Mouse (Mus musculus) MEL (cell line): Measurements from ENCODE around the gene Rab7b. TPM values are rescaled to one million over a fixed set of nuclear protein-coding genes. Genes with fewer than 3 reads are reported as not detected.

ENCODE experiments used
- DNase-seq: peaks from one replicate; pipeline ENCODE4 v3.0.0; 2011; ENCODE audit warnings: low read depth, low spot score
- H3K27ac ChIP-seq: 2 replicates; pipeline ENCODE4 v1.5.1; 2012; ENCODE audit warnings: low read depth, mild to moderate bottlenecking, control low read depth, low read length, moderate library complexity; ENCODE audit not compliant: control insufficient read depth
- H3K27me3 ChIP-seq, 2 experiments: fragments of 150-350 bp in 1 of 2; sonication (generic) in 1 of 2; 2 replicates each; pipeline ENCODE4 v1.6.1; 2012; ENCODE audit warnings: low read length in 2 of 2, mild to moderate bottlenecking in 2 of 2, improper control_type of control experiment in 1 of 2, moderate library complexity in 1 of 2; ENCODE audit not compliant: insufficient read depth in 2 of 2, control insufficient read depth in 1 of 2
- H3K36me3 ChIP-seq, 2 experiments: 2 replicates each; pipeline ENCODE4 v1.6.1; 2012 to 2014; ENCODE audit warnings: low read length in 2 of 2, improper control_type of control experiment in 1 of 2, inconsistent platforms in 1 of 2, mild to moderate bottlenecking in 1 of 2; ENCODE audit not compliant: insufficient read depth in 2 of 2, control insufficient read depth in 1 of 2
- H3K4me1 ChIP-seq, 2 experiments: fragments of 150-350 bp in 1 of 2; sonication (generic) in 1 of 2; 2 replicates each; pipeline ENCODE4 v1.6.1; 2012; ENCODE audit warnings: low read length in 2 of 2, improper control_type of control experiment in 1 of 2, mild to moderate bottlenecking in 1 of 2; ENCODE audit not compliant: insufficient read depth in 2 of 2, control insufficient read depth in 1 of 2
- H3K4me3 ChIP-seq, 2 experiments: fragments of 150-350 bp in 1 of 2; sonication (generic) in 1 of 2; 2 replicates each; pipeline ENCODE4 v1.5.1; 2012; ENCODE audit warnings: low read depth in 2 of 2, low read length in 2 of 2, mild to moderate bottlenecking in 2 of 2, moderate library complexity in 2 of 2, control low read depth in 1 of 2, improper control_type of control experiment in 1 of 2; ENCODE audit not compliant: control insufficient read depth in 1 of 2, insufficient read depth in 1 of 2
- H3K79me2 ChIP-seq: 2 replicates; pipeline ENCODE4 v1.6.1; 2012; ENCODE audit warnings: mild to moderate bottlenecking, low read length, moderate library complexity; ENCODE audit not compliant: control insufficient read depth, poor library complexity, insufficient read depth
- H3K9ac ChIP-seq: 2 replicates; pipeline ENCODE4 v1.6.1; 2012; ENCODE audit warnings: low read depth, mild to moderate bottlenecking, control low read depth, low read length, moderate library complexity; ENCODE audit not compliant: control insufficient read depth, poor library complexity, severe bottlenecking
- H3K9me3 ChIP-seq: fragments of 150-350 bp; sonication (generic); replicated peaks from 2 replicates; pipeline ENCODE4 v1.6.1; 2012; ENCODE audit warnings: mild to moderate bottlenecking, low read length, improper control_type of control experiment, moderate library complexity; ENCODE audit not compliant: insufficient read depth
- BHLHE40 ChIP-seq: IDR thresholded peaks from 2 replicates; pipeline ENCODE4 v1.6.1; 2012; ENCODE audit warnings: low read depth, mild to moderate bottlenecking, inconsistent platforms, low read length, improper control_type of control experiment, borderline replicate concordance
- CHD1 ChIP-seq: IDR thresholded peaks from 2 replicates; pipeline ENCODE4 v1.6.1; 2012; ENCODE audit warnings: low read depth, mild to moderate bottlenecking, inconsistent platforms, low read length, improper control_type of control experiment
- CHD2 ChIP-seq: IDR thresholded peaks from 2 replicates; pipeline ENCODE4 v1.6.1; 2011; ENCODE audit warnings: low read length, improper control_type of control experiment
- E2F4 ChIP-seq: IDR thresholded peaks from 2 replicates; pipeline ENCODE4 v1.6.1; 2011; ENCODE audit warnings: low read depth, low read length, improper control_type of control experiment, borderline replicate concordance
- ELF1 ChIP-seq: IDR thresholded peaks from 2 replicates; pipeline ENCODE4 v1.6.1; 2014; ENCODE audit warnings: low read depth, mild to moderate bottlenecking, inconsistent platforms, low read length, improper control_type of control experiment, moderate library complexity
- EP300 ChIP-seq, 2 experiments: IDR thresholded peaks; 2 replicates each; pipeline ENCODE4 v1.6.1; 2011; ENCODE audit warnings: improper control_type of control experiment in 2 of 2, low read length in 2 of 2, low read depth in 1 of 2, mild to moderate bottlenecking in 1 of 2
- ETS1 ChIP-seq: IDR thresholded peaks from 2 replicates; pipeline ENCODE4 v1.6.1; 2012; ENCODE audit warnings: low read depth, mild to moderate bottlenecking, inconsistent platforms, low read length, improper control_type of control experiment, moderate library complexity
- GABPA ChIP-seq: IDR thresholded peaks from 2 replicates; pipeline ENCODE4 v1.6.1; 2012; ENCODE audit warnings: low read depth, mild to moderate bottlenecking, inconsistent platforms, low read length, improper control_type of control experiment, moderate library complexity
- GATA1 ChIP-seq: IDR thresholded peaks from 2 replicates; pipeline ENCODE4 v1.6.1; 2011; ENCODE audit warnings: low read depth, low read length, improper control_type of control experiment
- HCFC1 ChIP-seq: IDR thresholded peaks from 2 replicates; pipeline ENCODE4 v1.6.1; 2012; ENCODE audit warnings: low read depth, mild to moderate bottlenecking, inconsistent platforms, low read length, improper control_type of control experiment, moderate library complexity
- JUND ChIP-seq: IDR thresholded peaks from 2 replicates; pipeline ENCODE4 v1.6.1; 2011; ENCODE audit warnings: low read depth, mild to moderate bottlenecking, improper control_type of control experiment, low read length
- MAX ChIP-seq: IDR thresholded peaks from 2 replicates; pipeline ENCODE4 v1.6.1; 2011; ENCODE audit warnings: low read length, improper control_type of control experiment
- MAZ ChIP-seq: IDR thresholded peaks from 2 replicates; pipeline ENCODE4 v1.6.1; 2012; ENCODE audit warnings: low read depth, mild to moderate bottlenecking, inconsistent platforms, low read length, improper control_type of control experiment
- MEF2A ChIP-seq: IDR thresholded peaks from 2 replicates; pipeline ENCODE4 v1.6.1; 2014; ENCODE audit warnings: low read depth, mild to moderate bottlenecking, inconsistent platforms, low read length, improper control_type of control experiment; ENCODE audit not compliant: poor library complexity, insufficient replicate concordance, severe bottlenecking; ENCODE audit errors: extremely low read depth
- NELFE ChIP-seq: IDR thresholded peaks from 2 replicates; pipeline ENCODE4 v1.6.1; 2011; ENCODE audit warnings: low read depth, low read length, improper control_type of control experiment
- NRF1 ChIP-seq: IDR thresholded peaks from 2 replicates; pipeline ENCODE4 v1.6.1; 2014; ENCODE audit warnings: low read depth, mild to moderate bottlenecking, inconsistent platforms, low read length, improper control_type of control experiment, moderate library complexity; ENCODE audit not compliant: poor library complexity, insufficient read depth, severe bottlenecking
- POLR2A ChIP-seq, 2 experiments: IDR thresholded peaks; 2 replicates each; pipeline ENCODE4 v1.6.1; 2011 to 2012; ENCODE audit warnings: low read length in 2 of 2, mild to moderate bottlenecking in 2 of 2, control low read depth in 1 of 2, improper control_type of control experiment in 1 of 2, low read depth in 1 of 2, moderate library complexity in 1 of 2; ENCODE audit not compliant: control insufficient read depth in 1 of 2, insufficient read depth in 1 of 2, poor library complexity in 1 of 2
- POLR2AphosphoS2 ChIP-seq: IDR thresholded peaks from 2 replicates; pipeline ENCODE4 v1.6.1; 2011; ENCODE audit warnings: low read length, improper control_type of control experiment
- POLR2AphosphoS5 ChIP-seq: IDR thresholded peaks from 2 replicates; pipeline ENCODE4 v1.6.1; 2012; ENCODE audit warnings: low read depth, borderline replicate concordance, mild to moderate bottlenecking, inconsistent platforms, low read length, moderate library complexity, mixed read lengths
- RAD21 ChIP-seq: IDR thresholded peaks from 2 replicates; pipeline ENCODE4 v1.6.1; 2011; ENCODE audit warnings: mild to moderate bottlenecking, low read depth, low read length, improper control_type of control experiment
- RCOR1 ChIP-seq: IDR thresholded peaks from 2 replicates; pipeline ENCODE4 v1.6.1; 2012; ENCODE audit warnings: low read depth, mild to moderate bottlenecking, inconsistent platforms, low read length, improper control_type of control experiment
- SIN3A ChIP-seq: IDR thresholded peaks from 2 replicates; pipeline ENCODE4 v1.6.1; 2012; ENCODE audit warnings: low read length, improper control_type of control experiment, inconsistent platforms
- TBP ChIP-seq: IDR thresholded peaks from 2 replicates; pipeline ENCODE4 v1.8.0; 2011; ENCODE audit warnings: low read depth, low read length, improper control_type of control experiment
- TCF12 ChIP-seq: IDR thresholded peaks from 2 replicates; pipeline ENCODE4 v1.6.1; 2014; ENCODE audit warnings: low read depth, mild to moderate bottlenecking, inconsistent platforms, low read length, improper control_type of control experiment, moderate library complexity
- USF1 ChIP-seq: IDR thresholded peaks from 2 replicates; pipeline ENCODE4 v1.6.1; 2014; ENCODE audit warnings: low read depth, mild to moderate bottlenecking, inconsistent platforms, low read length, improper control_type of control experiment, moderate library complexity
- USF2 ChIP-seq, 2 experiments: IDR thresholded peaks; 2 replicates each; pipeline ENCODE4 v1.6.1; 2011 to 2012; ENCODE audit warnings: improper control_type of control experiment in 2 of 2, low read length in 2 of 2, borderline replicate concordance in 1 of 2, inconsistent platforms in 1 of 2, low read depth in 1 of 2, mild to moderate bottlenecking in 1 of 2; ENCODE audit not compliant: insufficient read depth in 1 of 2
- ZC3H11A ChIP-seq: IDR thresholded peaks from 2 replicates; pipeline ENCODE4 v1.6.1; 2012; ENCODE audit warnings: low read depth, mild to moderate bottlenecking, inconsistent platforms, low read length, improper control_type of control experiment
- ZKSCAN1 ChIP-seq: IDR thresholded peaks from 2 replicates; pipeline ENCODE4 v1.6.1; 2012; ENCODE audit warnings: low read depth, mild to moderate bottlenecking, inconsistent platforms, low read length, improper control_type of control experiment, moderate library complexity
- polyA plus RNA-seq, 2 experiments: library from polyadenylated mRNA; stranded (reverse) in 1 of 2; unstranded in 1 of 2; fragments of >175 nt in 1 of 2; fragments of >200 nt in 1 of 2; gene quantifications; 2 replicates each; pipeline versions ENCODE4 v1.2.1 to v1.2.4; 2012; ENCODE audit warnings: low replicate concordance in 2 of 2, low read depth in 1 of 2; ENCODE audit not compliant: insufficient read length in 2 of 2, insufficient read depth in 1 of 2, missing spikeins in 1 of 2
- total RNA-seq: library from RNA; depleted of rRNA; stranded (reverse); fragments of 300-350 nt; gene quantifications from 2 replicates; pipeline ENCODE4 v1.2.3, GENCODE M21; 2012

Gene Rab7b
- total and polyA plus RNA-seq, 3 experiments = 0.21 to 0.23 TPM; not detected in 1

DNA sequence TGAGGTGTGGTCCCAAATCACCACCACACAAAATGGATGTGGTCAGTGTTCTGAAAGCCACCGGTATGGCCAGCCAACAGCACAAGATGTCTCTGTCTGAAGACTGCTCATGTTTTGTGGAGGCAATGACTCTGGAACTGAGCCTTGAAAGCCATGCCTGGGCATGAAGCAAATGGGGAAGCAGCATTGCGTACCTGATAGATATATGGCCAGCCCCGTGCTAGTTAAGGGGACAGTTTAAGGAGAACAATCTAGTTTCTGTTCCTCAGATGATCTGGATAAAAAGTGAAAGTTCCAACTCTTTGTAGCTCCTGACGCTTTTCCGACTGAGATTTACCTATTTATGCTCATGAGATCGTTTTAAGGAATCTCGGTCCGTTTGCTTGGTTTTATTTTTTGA, 17.4 kb upstream of the Rab7b start:
- H3K27me3 ChIP-seq = no peaks in the 10 kb centered on the region
- H3K4me3 ChIP-seq = no peak overlapping the region
- no peak for TF ChIP-seq USF2 (IDR thresholded peaks at IDR 0.05; ENCODE audit: borderline replicate concordance in 1 of 2, insufficient read depth in 1 of 2, low read depth in 1 of 2, low read length in 2 of 2)
- TF ChIP-seq MAZ = no peak
- TF ChIP-seq CHD1 = no peak
- TF ChIP-seq TBP = no peak
- no peak for TF ChIP-seq MAX
- TF ChIP-seq EP300 (IDR thresholded peaks at IDR 0.05; ENCODE audit: low read depth in 1 of 2, low read length in 2 of 2) = no peak
- no peak for TF ChIP-seq RCOR1
- TF ChIP-seq ETS1 = no peak
- TF ChIP-seq NELFE = no peak
- TF ChIP-seq JUND = no peak
- no peak for TF ChIP-seq POLR2AphosphoS2
- TF ChIP-seq CHD2 = no peak
- TF ChIP-seq ZC3H11A = no peak
- no peak for TF ChIP-seq POLR2AphosphoS5
- TF ChIP-seq BHLHE40 = no peak
- no peak for TF ChIP-seq NRF1
- no peak overlapping the region for H3K27ac ChIP-seq
- H3K9me3 ChIP-seq = no peaks in the 10 kb centered on the region
- no peak overlapping the region for H3K9ac ChIP-seq
- H3K4me1 ChIP-seq = peaks cover 0 to 6% of the 10 kb centered on the region in 2 experiments; a peak in 1 of 4 replicates
- peaks cover 0 to 5% of the 10 kb centered on the region in 2 experiments; a peak in 2 of 4 replicates for H3K36me3 ChIP-seq
- no peak for DNase-seq
- H3K79me2 ChIP-seq = no peaks in the 10 kb centered on the region

DNA sequence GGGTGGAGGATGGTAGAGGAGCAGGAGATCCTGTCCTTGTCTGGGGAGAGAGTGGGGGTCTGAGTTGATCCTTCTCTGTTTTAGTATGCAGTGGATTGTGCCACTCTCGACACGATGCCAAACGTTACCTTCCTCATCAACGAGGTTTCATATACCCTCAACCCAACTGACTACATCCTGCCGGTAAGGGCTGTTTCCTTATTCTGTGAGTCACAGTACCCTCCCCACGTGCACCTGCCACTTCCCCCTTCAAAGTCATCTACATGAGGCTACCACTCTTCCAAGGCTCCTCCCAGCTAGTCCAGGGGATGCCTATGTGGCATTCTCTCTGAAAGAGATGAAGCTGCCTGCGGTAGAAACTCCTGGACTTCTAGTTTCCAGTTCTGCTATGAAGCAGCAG, 16.1 kb upstream of the Rab7b start:
- H3K4me1 ChIP-seq = peaks cover 0 to 6% of the 10 kb centered on the region in 2 experiments; a peak in 1 of 4 replicates
- no peak overlapping the region for H3K9ac ChIP-seq
- DNase-seq = no peak
- no peak for TF ChIP-seq NRF1
- no peak for TF ChIP-seq JUND
- no peak for TF ChIP-seq POLR2AphosphoS2
- no peak for TF ChIP-seq E2F4
- no peak for TF ChIP-seq TCF12
- TF ChIP-seq ZKSCAN1 = no peak
- TF ChIP-seq NELFE = no peak
- TF ChIP-seq RCOR1 = no peak
- no peak for TF ChIP-seq SIN3A
- TF ChIP-seq POLR2A (IDR thresholded peaks at IDR 0.05; ENCODE audit: control insufficient read depth in 1 of 2, insufficient read depth in 1 of 2, low read depth in 1 of 2, low read length in 2 of 2, poor library complexity in 1 of 2) = no peak
- no peak for TF ChIP-seq MEF2A
- TF ChIP-seq GATA1 = no peak
- TF ChIP-seq GABPA = no peak
- TF ChIP-seq CHD1 = no peak
- TF ChIP-seq BHLHE40 = no peak
- no peak for TF ChIP-seq ELF1
- no peak for TF ChIP-seq USF1
- TF ChIP-seq HCFC1 = no peak
- no peak for TF ChIP-seq RAD21
- no peak for TF ChIP-seq ZC3H11A
- TF ChIP-seq, all 39 proteins: peak for 0
- Histone ChIP-seq H3K79me2 (no peaks in the 10 kb centered on the region), H3K27me3 (no peaks in the 10 kb centered on the region), H3K9me3 (no peaks in the 10 kb centered on the region), H3K36me3 (peaks cover 0 to 4% of the 10 kb centered on the region in 2 experiments; a peak in 2 of 4 replicates), H3K27ac (no peak overlapping the region), H3K4me3 (no peak overlapping the region)
